Mouse (Mus musculus) central nervous system, embryonic 18 days (tissue): ENCODE data around the gene Clec2h. TPM values are rescaled to one million over a fixed set of nuclear protein-coding genes. Genes with fewer than 3 reads are reported as not detected.

Experiments used
- polyA plus RNA-seq: library from polyadenylated mRNA; depleted of rRNA; stranded (reverse); fragments of >200 nt; gene quantifications from 2 replicates; pipeline ENCODE4 v1.2.3, GENCODE M21; 2012; rRNA removed

Gene Clec2h
- polyA plus RNA-seq = not detected in 2 replicates

DNA sequence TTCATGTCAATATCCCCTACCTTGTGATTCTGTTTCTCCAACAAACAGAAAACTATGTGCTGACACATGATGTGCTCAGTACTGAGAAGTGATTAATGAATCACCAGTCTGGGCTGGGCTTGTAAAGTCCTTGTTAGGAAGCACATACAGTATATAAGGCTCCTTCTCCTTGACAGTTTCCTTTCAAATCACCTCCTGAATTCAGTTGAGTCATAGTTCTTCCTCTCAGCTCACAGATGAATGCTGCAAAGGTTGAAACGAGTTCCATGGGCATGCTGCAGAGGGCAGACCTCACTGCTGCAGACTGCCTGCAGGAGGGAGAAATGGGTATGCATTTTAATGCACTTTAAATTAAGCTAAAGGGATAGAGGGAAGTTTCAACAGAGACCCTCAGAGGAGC lies at the start of gene Clec2h:
Gene Clec2h, plus strand, starts transcription at position 180 of the 400 bp plus-strand sequence.

DNA sequence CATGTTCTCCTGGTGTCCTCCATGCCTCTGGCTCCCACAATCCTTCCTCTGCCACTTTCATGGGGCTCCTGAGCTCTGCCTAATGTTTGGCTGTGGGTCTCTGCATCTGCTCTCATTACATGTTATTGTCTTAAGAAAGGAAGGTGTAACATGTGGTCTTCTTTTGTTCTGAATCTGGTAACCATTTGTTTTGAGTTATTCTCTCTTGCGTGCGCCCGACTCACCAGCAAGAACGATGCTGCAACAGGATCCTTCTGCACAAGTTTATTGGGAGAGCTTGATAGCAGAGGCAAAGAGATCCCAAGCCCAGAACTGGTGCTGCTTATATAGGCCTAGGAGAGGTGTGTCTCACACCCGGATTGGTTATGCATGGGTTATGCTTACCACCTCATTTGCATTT lies 38.8 kb upstream of the Clec2h start, which contains the start of gene Klrb1a:
Gene Klrb1a, minus strand, starts transcription at position 101 of the 400 bp plus-strand sequence.

DNA sequence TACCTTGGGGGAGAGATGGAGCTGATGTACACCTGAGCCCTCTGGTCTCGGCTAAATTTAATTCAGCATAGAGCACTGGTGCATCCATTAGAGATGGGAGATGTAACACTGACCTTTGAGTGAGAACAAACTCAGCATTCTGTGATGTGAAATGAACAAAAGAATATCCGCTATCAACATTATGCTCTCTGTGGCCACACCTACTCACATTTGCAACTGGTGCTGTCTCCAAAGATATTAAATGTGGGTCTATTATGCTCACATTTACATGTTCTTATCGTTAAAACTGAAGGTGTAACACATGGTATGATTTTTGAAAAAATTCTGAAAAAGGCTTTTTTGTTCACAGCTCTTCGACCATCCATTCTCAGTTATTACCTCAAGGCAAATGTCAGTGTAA lies 60.8 kb downstream of the Clec2h start, which contains the start of gene Klrb1:
Gene Klrb1, minus strand, starts transcription at position 101 of the 400 bp plus-strand sequence.

Other genes with a start within 250 kb of the Clec2h start
- gene Itfg2, start 237.5 kb upstream of the Clec2h start, polyA plus RNA-seq = 23.6 and 26.3 TPM in 2 replicates
- 229 and 238 TPM in 2 replicates for gene Fkbp4, start 223.7 kb upstream of the Clec2h start, polyA plus RNA-seq
- 0.04 and 0.29 TPM in 2 replicates for gene Pzp, start 135.7 kb upstream of the Clec2h start, polyA plus RNA-seq
- gene A2ml1, start 80.8 kb upstream of the Clec2h start, polyA plus RNA-seq = 5.8 and 6.0 TPM in 2 replicates
- gene Klrb1a, start 38.9 kb upstream of the Clec2h start, polyA plus RNA-seq = not detected in 2 replicates
- gene Klrb1, start 60.7 kb downstream of the Clec2h start, polyA plus RNA-seq = 0.63 and 0.80 TPM in 2 replicates
- gene Klrb1c, start 126.8 kb downstream of the Clec2h start, polyA plus RNA-seq = 0.05 TPM in 1 of 2 replicates, not detected in the other
- not detected in 2 replicates for gene Gm44511, start 163.9 kb downstream of the Clec2h start, polyA plus RNA-seq
- gene Klrb1b, start 163.9 kb downstream of the Clec2h start, polyA plus RNA-seq = not detected in 2 replicates
- not detected in 2 replicates for gene Clec2i, start 225.2 kb downstream of the Clec2h start, polyA plus RNA-seq
- gene BC035044, start 228.7 kb downstream of the Clec2h start, polyA plus RNA-seq = 0.32 and 0.48 TPM in 2 replicates